Mouse (Mus musculus): ENCODE measurements around the gene H2-Aa.

- no peak for TF ChIP-seq EP300 (IDR thresholded peaks at IDR 0.05)
- no peak for TF ChIP-seq CTCF (IDR thresholded peaks at IDR 0.05)
Observed at GRCm38 (mm10) chr17:34309683-34310385, 22.2 kb upstream of the H2-Aa start.

Data from lung, postnatal 0 days (tissue).